Mouse (Mus musculus) midbrain, postnatal 0 days (tissue): ENCODE results near the gene Fas. TPM values are rescaled to one million over a fixed set of nuclear protein-coding genes. Genes with fewer than 3 reads are reported as not detected.

Source experiments
- ATAC-seq: fragments of 200-750 bp; cut with Nextera tagmentation; 2 replicates; pipeline ENCODE4 v1.8.0; 2017; ENCODE audit warnings: moderate number of reproducible peaks, mild to moderate bottlenecking, moderate TSS enrichment, moderate library complexity; ENCODE audit not compliant: low FRiP score
- DNase-seq: peaks from one replicate; pipeline ENCODE4 v3.0.0-alpha.2; 2015; ENCODE audit warnings: low spot score
- H3K27ac ChIP-seq: fragments of 300-500 bp; sonication (generic); 2 replicates; pipeline ENCODE4 v1.5.1; 2014; ENCODE audit warnings: low read depth, mild to moderate bottlenecking, low read length, mixed read lengths
- H3K27me3 ChIP-seq: fragments of 300-500 bp; sonication (generic); 2 replicates; pipeline ENCODE4 v1.6.1; 2014; ENCODE audit warnings: low read length, control low read depth, mixed read lengths; ENCODE audit not compliant: insufficient read depth
- H3K36me3 ChIP-seq: fragments of 300-500 bp; sonication (generic); 2 replicates; pipeline ENCODE4 v1.6.1; 2014; ENCODE audit warnings: low read length, control low read depth, mixed read lengths; ENCODE audit not compliant: insufficient read depth
- H3K4me1 ChIP-seq: fragments of 300-500 bp; sonication (generic); 2 replicates; pipeline ENCODE4 v1.6.1; 2014; ENCODE audit warnings: mild to moderate bottlenecking, control low read depth, antibody characterized with exemption, low read length, mixed read lengths; ENCODE audit not compliant: insufficient read depth
- H3K4me2 ChIP-seq: fragments of 300-500 bp; sonication (generic); 2 replicates; pipeline ENCODE4 v1.6.1; 2014; ENCODE audit warnings: low read depth, mild to moderate bottlenecking, low read length, mixed read lengths; ENCODE audit not compliant: poor library complexity, severe bottlenecking
- H3K4me3 ChIP-seq: fragments of 300-500 bp; sonication (generic); 2 replicates; pipeline ENCODE4 v1.5.1; 2014; ENCODE audit warnings: low read depth, mild to moderate bottlenecking, low read length, moderate library complexity
- H3K9ac ChIP-seq: fragments of 300-500 bp; sonication (generic); replicated peaks from 2 replicates; pipeline ENCODE4 v1.6.1; 2014; ENCODE audit warnings: mild to moderate bottlenecking, low read length, moderate library complexity, mixed read lengths; ENCODE audit not compliant: poor library complexity, severe bottlenecking
- H3K9me3 ChIP-seq: fragments of 300-500 bp; sonication (generic); 2 replicates; pipeline ENCODE4 v1.6.1; 2016; ENCODE audit warnings: low read length, control low read depth
- CTCF ChIP-seq: IDR thresholded peaks from 2 replicates; pipeline ENCODE4 v1.5.1; 2016; ENCODE audit warnings: antibody characterized with exemption, mild to moderate bottlenecking
- WGBS: fragments of 180-500 bp; shearing (Covaris S2); extraction: QIAGEN DNeasy Blood & Tissue Kit; methylation state at CpG from one replicate; pipeline ENCODE4 v1.1.7; 2014; 5-methylcytosine and 5-hydroxymethylcytosine counted together
- polyA plus RNA-seq: library from polyadenylated mRNA; unstranded; fragments of >200 nt; fragmentation: Nextera tagmentation; extraction: Ambion mirVana; gene quantifications from 2 replicates; pipeline ENCODE4 v1.2.1, GENCODE M21; 2015
- total RNA-seq: library from RNA; depleted of rRNA; stranded (reverse); fragments of >200 nt; gene quantifications from 2 replicates; pipeline ENCODE4 v1.2.3, GENCODE M21; 2014; rRNA removed

Fas gene
- total RNA-seq, result 0.19 and 0.66 TPM in 2 replicates
- 1.4 and 1.9 TPM in 2 replicates for polyA plus RNA-seq

- no peak for TF ChIP-seq CTCF
- H3K4me3 ChIP-seq, result peak within 1 kb of the TSS; percentile 39
- H3K27ac ChIP-seq, result no peak within 1 kb of the TSS
- WGBS, result 2% methylated on average over 18 of the region's 19 CpGs
- H3K36me3 ChIP-seq, result no peaks in the 10 kb centered on the region
- H3K4me2 ChIP-seq, result peak within 1 kb of the TSS; percentile 88
- H3K9ac ChIP-seq, result peak within 1 kb of the TSS; percentile 33; the same call in 1 of the 2 replicates
- H3K27me3 ChIP-seq, result 0 out of 2 replicates have a peak, but pooled peaks cover 7% of the 10 kb centered on the region
- no peaks in the 10 kb centered on the region for H3K9me3 ChIP-seq
- ATAC-seq (peak; percentile 86), DNase-seq (peak; percentile 36)
- H3K4me1 ChIP-seq, result peaks cover 10% of the 10 kb centered on the region; the same call in 1 of the 2 replicates
Observed at GRCm38 (mm10) chr19:34289948-34290789, at the start of gene Fas. Gene Fas, plus strand, starts transcription at chr19:34290666.

GRCm38 (mm10) chr19:34241247-34241915 is 49.1 kb upstream of the Fas start:
- H3K27me3 ChIP-seq, result no peaks in the 10 kb centered on the region
- H3K27ac ChIP-seq, result no peak overlapping the region
- H3K9ac ChIP-seq, result no peak overlapping the region
- WGBS, result 66% methylated on average over 15 of the region's 15 CpGs
- no peaks in the 10 kb centered on the region for H3K9me3 ChIP-seq
- peak; percentile 20; the same call in 1 of the 2 replicates for ATAC-seq
- H3K4me1 ChIP-seq, result no peaks in the 10 kb centered on the region
- peak; percentile 64 for DNase-seq
- peaks cover 15% of the 10 kb centered on the region for H3K36me3 ChIP-seq
- no peak overlapping the region for H3K4me3 ChIP-seq
- TF ChIP-seq CTCF, result peak; percentile 83
- no peak overlapping the region for H3K4me2 ChIP-seq

- no peak overlapping the region for H3K27ac ChIP-seq
- no peaks in the 10 kb centered on the region for H3K27me3 ChIP-seq
- H3K4me1 ChIP-seq, result no peaks in the 10 kb centered on the region
- DNase-seq, result no peak
- H3K36me3 ChIP-seq, result peaks cover 15% of the 10 kb centered on the region
- no peak for TF ChIP-seq CTCF
- no peak overlapping the region for H3K9ac ChIP-seq
- no peaks in the 10 kb centered on the region for H3K9me3 ChIP-seq
- no peak for ATAC-seq
- no peak overlapping the region for H3K4me3 ChIP-seq
- no peak overlapping the region for H3K4me2 ChIP-seq
Observed at GRCm38 (mm10) chr19:34242925-34243324, 47.5 kb upstream of the Fas start.

DNA sequence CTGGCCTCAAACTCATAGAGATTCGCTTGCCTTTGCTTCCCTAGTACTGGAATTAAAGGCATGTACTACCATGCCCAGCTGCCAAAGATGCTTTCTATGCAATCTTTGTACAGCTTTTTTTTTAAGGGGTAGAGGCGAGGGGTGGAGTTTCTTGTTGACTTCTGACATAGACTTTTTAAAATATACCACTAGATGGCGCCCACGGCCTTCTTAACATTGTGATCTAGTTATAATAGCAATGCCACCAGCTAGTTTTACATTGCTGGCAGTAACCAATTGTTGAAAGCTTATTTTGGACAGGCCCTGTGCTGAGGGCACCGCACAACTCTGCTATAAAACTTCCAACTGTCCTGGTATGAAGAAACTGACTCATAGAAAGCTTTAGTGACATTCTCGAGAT is 46.4 kb upstream of the Fas start:
- Histone ChIP-seq H3K9ac (no peak overlapping the region), H3K27ac (no peak overlapping the region), H3K27me3 (no peaks in the 10 kb centered on the region), H3K9me3 (no peaks in the 10 kb centered on the region), H3K4me2 (no peak overlapping the region), H3K4me1 (no peaks in the 10 kb centered on the region), H3K4me3 (no peak overlapping the region), H3K36me3 (peaks cover 8% of the 10 kb centered on the region)
- ATAC-seq (peak; percentile 57; the same call in 1 of the 2 replicates), DNase-seq (peak; percentile 93)
- WGBS, result 13% methylated on average over 6 of the region's 6 CpGs
- TF ChIP-seq CTCF, result peak; percentile 80

DNA sequence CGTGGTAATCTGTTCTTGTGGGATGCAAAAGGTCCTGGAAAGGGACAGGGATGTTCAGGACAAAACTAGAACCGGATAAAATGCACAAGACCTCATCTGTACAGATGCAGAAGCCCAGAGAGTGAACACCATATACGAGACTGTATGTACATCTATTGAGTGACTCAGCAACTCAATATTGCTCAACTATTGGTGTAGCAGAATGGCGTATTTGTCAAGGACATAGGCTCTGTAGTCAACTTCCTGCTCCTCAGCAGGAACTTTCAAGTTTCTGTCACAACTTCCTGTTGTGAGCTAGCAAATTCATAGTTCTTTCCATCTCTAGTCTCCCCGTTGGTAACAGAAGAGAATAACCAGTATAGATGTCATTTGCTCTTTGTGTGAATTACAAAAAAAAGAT is 41.9 kb upstream of the Fas start:
- DNase-seq (no peak), ATAC-seq (no peak)
- H3K4me2 ChIP-seq, result no peak overlapping the region
- no peak overlapping the region for H3K9ac ChIP-seq
- 74% methylated on average over 5 of the region's 5 CpGs for WGBS
- no peaks in the 10 kb centered on the region for H3K9me3 ChIP-seq
- H3K4me3 ChIP-seq, result no peak overlapping the region
- no peaks in the 10 kb centered on the region for H3K4me1 ChIP-seq
- TF ChIP-seq CTCF, result no peak
- no peaks in the 10 kb centered on the region for H3K36me3 ChIP-seq
- H3K27me3 ChIP-seq, result 0 out of 2 replicates have a peak, but pooled peaks cover 3% of the 10 kb centered on the region
- no peak overlapping the region for H3K27ac ChIP-seq

GRCm38 (mm10) chr19:34250621-34251020 is 39.8 kb upstream of the Fas start:
- Histone ChIP-seq H3K9ac (no peak overlapping the region), H3K4me2 (no peak overlapping the region), H3K4me3 (no peak overlapping the region), H3K4me1 (no peaks in the 10 kb centered on the region), H3K36me3 (no peaks in the 10 kb centered on the region), H3K27me3 (0 out of 2 replicates have a peak, but pooled peaks cover 3% of the 10 kb centered on the region), H3K9me3 (no peaks in the 10 kb centered on the region), H3K27ac (no peak overlapping the region)
- ATAC-seq (no peak), DNase-seq (no peak)
- WGBS, result 87% methylated on average over 4 of the region's 4 CpGs
- no peak for TF ChIP-seq CTCF
